Mouse (Mus musculus): ENCODE results near the gene Ncoa7.
A peak's percentile ranks its signal among the peaks of the same experiment; 100 is the strongest.

GRCm38 (mm10) chr10:30810967-30811293 is 7.8 kb upstream of the Ncoa7 start:
- peak; percentile 88 for TF ChIP-seq CTCF (IDR thresholded peaks at IDR 0.05)
- TF ChIP-seq EP300 (IDR thresholded peaks at IDR 0.05) = no peak; the same call in 1 of the 2 replicates
